Mouse (Mus musculus) telencephalon, adult 2 months (tissue): ENCODE measurements around the gene Gm45208.
"Not testable (repeated sequence)": the region's sequence is repeated elsewhere in the genome, so short reads cannot be mapped to it uniquely, and the experiment has no call there.

Experiments
- DNase-seq: peaks from one replicate; pipeline ENCODE4 v3.0.0-alpha.2; 2011; ENCODE audit warnings: low read depth, low spot score

The Gm45208 gene

DNA sequence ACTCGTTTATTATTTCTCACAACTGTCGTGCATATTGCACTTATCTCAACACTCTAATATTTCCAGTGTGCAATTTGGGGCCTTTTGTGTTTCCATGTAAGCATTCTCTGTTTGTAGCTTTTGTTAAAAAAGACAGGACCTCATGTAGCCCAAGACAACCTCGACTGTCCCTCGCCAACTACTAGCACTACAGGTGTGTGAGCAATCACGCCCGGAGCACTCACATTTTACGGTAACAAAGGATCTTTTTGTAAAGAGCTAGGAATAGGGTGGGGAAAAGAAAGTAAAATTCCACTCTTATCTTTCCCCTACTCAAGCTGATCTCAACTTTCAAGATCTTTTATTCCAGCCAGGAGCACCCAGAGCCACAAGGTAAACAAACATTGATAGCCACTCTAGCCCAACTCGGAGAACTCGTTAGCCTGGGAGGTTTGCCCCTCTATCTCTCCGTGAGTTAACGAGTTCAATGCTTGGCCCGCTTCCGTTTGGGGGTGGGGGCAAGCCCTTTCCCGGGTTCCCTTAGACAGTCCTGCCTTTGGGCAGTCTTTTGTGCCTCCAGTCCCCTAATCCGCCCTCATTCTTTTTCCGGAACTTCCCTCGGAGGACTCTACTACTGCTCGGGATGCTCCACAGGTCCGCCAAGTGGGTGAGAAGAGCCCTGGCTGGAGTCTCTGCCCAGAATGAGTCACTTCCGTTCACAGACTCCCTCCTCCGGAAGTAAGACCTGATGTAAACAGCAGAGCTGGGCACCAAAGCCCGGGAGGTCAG is at the start of gene Gm45208:
Gene Gm45208 (plus strand): TSS at position 732 of the 768 bp plus-strand sequence.
- DNase-seq, result peak; percentile 67

DNA sequence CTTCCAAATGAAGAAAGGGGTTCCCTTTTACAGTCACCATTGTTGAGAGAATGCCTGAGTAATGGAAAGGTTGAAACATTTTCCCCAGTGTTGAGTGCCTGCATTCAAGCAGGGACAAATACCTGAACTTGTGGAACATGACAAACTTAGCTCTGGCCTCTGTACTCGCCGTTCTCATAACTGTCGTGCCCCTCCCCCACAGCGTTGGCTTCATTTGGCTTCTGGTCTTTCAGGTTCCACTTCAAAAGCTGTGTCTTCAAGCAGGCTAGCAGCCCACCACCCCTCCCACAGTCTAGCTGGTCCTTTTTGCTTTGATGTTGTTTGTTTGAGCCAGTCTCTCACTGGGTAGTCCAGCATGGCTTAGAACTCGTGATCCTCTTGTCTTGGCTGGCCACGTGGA is 49.3 kb upstream of the Gm45208 start:
- no peak for DNase-seq

DNA sequence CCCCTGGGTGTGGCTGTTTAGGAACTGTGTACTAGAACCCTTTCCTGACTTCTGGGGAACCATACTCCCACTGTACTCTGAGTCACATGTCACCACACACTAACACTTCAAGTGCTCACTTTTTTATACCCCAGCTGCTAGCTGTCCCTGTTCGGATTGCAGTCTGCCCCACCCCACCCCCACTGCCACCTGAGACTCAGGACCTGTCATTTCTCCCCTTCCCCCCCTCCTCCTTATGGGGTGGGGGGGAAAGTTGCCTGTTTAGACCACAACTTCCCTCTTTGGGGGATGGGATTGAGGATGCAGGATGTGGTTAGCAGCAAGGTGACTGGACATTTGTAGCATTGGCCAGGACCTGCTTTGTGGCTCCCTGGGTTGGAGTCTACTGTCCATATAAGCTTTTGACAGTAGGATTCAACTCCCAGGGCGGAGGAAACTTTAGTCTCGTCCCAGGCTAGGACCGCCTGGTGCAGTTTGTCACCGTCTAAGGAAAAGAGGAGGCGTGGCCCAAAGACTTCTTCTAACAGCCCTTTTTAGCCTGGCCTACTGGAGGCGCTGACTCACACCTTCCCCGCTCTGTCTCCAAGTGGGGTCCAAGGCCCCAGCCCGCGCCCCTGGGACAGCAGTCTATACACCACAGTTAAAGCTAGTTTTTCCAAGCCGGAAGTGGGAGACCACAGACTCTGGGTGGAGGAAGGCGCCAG is 48.3 kb upstream of the Gm45208 start:
- DNase-seq, result no peak

DNA sequence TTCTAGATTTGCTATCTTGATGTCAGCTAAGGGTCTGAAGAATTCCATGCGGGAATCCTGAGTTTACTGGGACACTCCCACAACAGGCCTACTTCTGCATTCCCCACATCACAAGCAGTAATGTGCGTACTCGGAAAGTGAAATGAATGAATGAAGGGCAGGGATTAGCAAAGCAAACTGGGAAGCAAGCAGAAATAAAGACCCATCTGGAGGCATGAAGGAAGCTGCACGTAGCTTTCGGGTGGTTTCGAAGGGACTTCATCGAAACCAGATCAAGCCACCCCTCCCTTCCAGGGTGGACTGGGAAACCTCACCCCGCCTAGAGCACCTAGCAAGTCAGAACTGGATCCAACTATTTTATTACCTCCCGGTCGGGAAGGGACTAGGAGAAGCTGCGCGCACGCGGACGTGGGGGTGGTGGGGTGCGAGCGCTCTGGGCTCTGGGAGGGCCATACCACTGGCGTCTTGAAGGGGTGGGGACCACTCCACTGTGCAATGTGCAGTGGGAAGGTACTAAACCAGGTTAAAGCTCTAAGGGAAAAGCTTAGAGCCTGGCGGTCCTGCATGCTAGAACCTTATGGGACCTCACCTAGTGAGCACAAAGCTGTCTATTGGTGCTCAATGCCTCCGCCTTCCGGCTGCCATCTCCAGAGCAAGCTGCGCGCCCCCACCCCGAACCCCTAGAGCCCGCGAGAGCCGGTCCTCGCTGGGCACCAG is 47.6 kb upstream of the Gm45208 start:
- DNase-seq, result no peak

DNA sequence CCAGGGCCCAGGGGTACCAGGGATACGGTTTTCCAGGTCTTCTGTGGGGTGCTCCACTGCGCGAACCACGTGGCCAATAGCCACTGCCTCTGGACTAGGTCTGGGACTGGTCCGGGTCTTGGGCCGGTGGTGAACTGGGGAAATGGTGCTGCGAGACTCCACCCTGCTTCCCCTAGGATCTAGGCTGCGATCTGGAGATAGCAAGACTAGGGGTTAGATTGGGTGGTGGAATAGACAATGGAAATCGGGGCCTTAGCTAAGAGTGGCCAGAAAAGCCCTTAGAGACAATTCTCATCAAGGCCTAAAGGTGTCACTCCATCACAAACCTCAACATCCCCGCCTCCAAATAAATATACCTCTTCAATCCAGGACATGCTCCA is 47.1 kb upstream of the Gm45208 start:
- no peak for DNase-seq

DNA sequence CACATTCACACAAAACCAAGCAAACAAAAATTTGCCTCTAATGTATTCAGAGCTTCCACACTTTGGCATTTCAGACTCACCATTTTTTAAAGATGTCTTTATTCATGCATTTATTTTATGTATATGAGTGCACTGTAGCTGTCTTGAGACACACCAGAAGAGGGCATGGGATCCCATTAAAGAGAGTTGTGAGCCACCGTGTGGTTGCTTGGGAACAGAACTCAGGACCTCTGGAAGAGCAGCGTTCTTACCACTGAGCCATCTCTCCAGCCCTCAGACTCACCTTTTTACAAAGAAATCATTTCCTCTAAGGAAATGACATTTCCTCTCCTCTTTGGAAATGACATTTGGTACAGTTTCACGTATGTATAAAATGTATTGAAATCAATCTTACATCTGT is 43.1 kb upstream of the Gm45208 start:
- DNase-seq, result no peak

DNA sequence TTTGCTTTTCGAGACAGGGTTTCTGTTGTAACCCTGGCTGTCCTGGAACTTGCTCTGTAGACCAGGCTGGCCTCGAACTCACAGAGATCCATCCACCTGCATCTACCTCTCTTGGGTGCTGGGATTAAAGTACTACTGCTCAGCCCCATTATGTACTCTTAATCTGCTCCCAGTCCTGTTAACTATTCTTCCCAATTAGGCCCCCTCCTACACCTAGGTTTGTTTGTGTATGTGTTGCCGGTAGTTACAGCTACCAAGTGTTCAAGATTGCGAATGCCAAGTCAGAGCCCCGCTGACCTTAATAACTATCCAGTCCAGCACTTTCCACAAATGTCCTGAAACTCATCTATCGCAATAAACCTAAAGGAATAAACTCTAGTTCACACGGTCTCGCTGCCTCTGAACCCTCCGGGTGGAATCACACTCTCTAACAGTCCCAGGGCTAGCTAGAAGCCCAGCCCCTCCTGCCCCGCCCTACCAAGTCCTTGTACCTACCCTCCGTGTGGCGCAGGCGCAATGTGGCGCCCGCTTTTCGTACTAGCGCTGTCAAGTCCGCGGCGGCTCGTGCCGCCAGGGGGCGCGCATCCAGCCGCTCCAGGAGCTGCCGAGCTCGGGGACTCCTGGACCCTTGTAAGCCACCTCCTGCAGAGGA is 42.5 kb upstream of the Gm45208 start:
- DNase-seq, result peak; percentile 58

DNA sequence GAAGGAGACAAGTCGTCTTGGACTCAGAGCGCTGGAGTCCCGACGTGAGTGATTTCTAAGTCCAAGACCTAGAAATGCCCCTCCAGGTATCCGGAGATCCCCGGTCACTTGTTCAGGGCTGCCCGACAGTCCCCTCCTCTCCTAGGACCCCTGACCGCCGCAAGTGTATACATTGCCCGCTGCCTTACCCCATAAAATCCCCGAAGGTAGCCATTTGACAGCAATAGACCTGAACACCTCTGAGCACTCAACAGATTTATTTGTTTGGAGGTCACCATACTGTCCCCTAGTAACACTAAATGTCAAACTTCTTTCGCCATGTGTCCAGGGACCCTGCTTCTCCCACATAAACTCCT is 42.0 kb upstream of the Gm45208 start:
- DNase-seq, result no peak

DNA sequence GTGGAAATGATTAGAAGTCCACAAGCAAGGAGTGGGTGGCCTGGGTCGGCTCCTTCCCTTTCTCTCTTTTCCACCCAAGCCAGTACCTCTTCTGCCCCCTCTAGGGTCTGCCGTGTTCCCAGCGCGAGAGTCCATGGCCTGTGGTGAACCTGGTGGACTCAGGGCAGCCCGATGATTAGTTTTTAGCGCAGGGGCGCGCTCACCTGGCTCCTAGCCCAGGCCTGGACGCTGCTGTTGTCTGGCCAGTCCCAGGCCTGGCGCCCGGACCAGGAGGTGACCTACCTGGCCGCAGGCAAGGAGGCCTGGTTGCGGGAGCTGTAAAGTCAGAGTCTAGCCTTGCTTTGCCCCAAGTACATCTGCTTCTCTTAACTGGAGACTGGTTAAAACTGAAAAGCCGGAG is 41.2 kb upstream of the Gm45208 start, which contains the start of gene Magix:
Gene Magix (minus strand): TSS at position 388 of the 400 bp plus-strand sequence.
- no peak for DNase-seq

DNA sequence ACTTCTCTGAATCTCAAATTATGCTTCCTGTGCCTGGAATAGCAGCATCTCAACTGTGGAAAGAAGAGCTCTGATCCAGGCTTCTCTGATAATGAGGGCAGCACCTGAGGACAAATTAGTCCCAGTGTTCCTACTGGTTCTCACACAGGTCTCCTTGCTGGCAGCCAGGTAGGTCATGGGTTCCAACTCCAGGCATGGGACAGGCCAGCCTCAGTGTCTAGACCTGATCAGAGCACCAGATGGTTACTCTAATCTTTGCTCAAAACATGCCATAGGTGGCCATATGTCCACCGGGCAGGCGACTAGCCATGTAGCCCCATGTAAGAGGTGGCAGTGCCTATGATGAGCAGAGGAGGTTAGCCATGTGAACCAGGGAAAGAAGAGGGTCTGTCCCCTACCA is 33.7 kb upstream of the Gm45208 start:
- no peak for DNase-seq

DNA sequence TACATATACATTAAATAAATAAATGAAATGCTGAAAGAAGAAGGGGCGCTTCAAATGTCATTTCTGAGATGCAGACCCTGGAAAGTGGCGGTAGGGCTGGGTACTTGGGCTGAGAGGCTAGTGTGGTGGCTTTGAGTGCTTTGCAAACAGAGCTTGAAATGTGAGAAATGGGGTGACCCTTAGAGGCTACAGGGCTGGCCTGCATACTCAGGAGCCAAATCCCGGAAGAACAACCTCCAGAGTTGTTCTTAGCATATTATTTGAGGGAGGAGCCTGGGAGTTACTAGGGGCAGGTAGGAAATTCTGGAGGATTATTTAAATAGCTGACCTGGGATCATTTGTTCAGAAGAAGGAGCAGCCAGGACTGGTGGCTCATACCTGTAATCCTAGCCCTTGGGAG is 31.6 kb upstream of the Gm45208 start:
- no peak for DNase-seq

DNA sequence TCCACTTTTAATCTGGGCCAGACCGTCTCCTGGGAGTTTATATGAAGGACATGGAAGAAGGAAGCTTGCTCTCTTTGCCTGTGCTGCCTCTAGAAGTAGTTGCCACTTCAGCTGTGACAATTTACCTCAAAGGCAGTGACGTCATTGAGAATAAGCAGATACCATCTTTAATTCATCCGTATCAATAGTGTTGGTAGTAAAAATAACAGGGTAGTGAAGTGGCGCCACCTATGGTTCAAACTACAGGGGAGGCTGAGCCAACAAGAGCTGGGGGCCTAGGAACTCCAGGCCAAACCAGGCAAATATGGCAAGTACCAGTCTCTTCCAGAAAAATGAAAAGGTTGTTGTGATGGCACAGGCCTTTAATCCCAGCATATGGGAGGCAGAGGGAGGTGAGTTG is 29.2 kb upstream of the Gm45208 start:
- no peak for DNase-seq

DNA sequence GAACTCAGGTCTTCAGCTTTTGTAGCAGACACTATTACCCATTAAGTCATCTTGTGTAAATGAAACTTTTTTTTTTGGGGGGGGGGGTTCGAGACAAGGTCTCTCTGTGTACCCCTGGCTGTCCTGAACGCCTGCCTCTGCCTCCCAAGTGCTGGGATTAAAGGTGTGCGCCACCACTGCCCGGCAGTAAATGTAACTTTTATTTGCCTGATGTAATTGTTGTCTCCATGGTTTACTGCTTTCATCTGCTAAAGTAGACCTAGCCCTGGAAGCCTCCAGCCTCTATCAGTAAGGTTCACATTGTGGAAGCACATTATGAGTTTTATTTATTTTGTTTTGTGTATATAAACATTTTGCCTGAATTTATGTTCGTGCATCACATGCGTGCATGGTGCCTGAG is 25.5 kb upstream of the Gm45208 start:
- DNase-seq, result no peak

DNA sequence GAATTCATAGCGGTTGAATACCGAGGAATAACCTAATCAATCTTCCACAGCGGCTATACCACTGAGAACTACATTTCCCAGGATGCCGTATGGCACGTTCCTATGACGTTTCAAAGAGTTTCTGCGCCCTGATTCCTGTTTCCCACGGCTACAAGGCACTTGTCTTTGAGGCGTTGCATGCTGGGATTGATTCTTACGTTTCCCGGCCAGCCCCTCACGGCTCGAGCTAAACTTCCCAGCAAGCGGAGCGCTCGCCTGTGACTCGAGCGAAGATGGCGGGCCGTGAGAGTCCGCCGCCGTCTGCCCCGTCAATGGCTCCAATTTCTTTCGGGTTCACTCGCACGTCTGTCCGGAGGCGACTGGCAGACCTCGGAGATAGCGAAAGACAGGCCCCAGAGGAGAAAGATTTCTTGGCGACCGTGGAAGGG is 25.1 kb upstream of the Gm45208 start, which contains the start of gene Gpkow:
Gene Gpkow (plus strand): TSS at position 178 of the 428 bp plus-strand sequence.
- DNase-seq, result peak; percentile 94

DNA sequence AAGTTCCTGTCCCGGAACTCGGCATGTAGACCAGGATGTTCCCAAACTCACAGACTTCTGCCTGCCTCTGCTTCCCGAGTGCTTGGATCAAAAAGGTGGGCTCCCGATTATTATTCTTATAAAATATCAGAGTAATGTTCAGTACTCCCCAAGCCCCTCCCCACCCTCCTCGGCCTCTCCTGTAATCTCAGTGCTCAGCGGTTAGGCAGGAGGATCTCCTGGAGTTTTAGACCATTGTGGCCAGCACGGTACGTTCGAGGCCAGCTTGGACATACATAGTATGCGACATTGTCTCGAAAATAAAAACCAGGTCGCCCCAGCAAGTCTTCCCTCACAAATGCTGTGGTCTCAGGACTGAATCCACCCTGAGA is 8.3 kb upstream of the Gm45208 start:
- not testable (repeated sequence) for DNase-seq

DNA sequence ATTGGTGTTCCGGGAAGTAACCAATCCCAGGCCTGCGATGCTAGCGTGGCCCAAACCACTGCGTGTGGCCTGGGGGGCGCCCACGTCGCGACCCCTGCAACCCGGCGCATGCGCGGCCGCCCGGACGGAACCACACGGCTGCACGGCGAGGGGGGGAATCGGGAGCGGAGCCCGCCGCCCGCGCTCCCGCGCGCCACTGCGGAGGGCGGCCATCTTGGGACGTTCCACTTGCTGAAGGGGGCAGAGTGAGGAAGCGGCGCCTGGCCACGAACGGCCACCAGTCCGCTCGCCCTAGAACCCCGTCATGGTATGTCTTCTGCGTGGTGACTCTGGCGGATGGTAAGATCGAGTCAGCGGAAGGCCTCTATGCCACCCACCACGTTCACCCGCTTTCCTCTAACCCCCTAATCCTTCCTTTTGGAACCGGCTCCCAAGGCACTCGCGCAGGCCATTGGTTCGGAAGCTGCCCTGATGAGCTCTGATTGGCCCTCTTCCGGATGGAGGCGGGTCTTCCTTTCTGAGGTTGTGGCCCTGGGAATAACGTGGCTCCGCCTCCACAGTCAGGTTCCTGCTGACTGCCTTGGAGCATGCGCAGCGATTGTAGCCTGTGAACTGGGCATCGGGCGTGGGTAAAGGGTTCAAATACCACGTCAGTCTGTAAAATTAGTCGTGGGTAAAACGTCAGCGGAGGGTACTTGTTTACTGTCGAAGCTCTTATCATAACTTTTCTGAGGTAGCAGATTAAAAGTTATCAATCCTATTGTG is 7.7 kb upstream of the Gm45208 start, which contains the start of gene Wdr45:
Gene Wdr45 (plus strand): TSS at position 199 of the 765 bp plus-strand sequence.
- peak; percentile 95 for DNase-seq

DNA sequence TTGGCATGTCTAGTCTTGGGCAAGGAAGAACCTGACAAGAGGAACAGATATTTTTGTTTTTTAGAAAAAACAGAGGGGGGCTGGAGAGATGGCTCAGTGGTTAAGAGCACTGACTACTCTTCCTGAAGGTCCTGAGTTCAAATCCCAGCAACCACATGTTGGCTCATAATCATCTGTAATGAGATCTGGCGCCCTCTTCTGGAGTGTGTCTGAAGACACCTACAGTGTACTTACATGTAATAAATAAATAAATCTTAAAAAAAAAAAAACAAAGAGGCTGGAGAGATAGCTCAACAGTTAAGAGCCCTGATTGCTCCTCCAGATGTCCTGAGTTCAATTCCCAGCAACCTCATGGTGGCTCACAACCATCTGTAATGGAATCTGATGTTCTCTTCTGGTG is 6.0 kb upstream of the Gm45208 start:
- not testable (repeated sequence) for DNase-seq

DNA sequence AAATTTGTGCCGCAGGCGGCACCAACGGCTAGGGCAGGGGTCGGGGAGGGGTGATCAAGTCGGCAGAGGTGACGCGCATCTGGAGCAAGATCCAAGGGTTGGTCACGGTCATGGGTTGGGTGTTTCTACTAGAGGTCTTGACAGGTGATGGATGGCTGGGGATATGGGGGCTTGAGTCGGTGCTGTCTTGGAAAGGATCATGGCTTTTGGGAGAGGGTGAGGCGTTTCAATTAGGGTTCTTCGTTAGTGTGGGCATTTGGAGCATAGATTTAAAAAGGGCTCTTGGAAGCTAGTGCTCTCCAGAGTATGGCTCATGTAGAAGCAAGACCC is 202 bp downstream of the Gm45208 start:
- no peak for DNase-seq

DNA sequence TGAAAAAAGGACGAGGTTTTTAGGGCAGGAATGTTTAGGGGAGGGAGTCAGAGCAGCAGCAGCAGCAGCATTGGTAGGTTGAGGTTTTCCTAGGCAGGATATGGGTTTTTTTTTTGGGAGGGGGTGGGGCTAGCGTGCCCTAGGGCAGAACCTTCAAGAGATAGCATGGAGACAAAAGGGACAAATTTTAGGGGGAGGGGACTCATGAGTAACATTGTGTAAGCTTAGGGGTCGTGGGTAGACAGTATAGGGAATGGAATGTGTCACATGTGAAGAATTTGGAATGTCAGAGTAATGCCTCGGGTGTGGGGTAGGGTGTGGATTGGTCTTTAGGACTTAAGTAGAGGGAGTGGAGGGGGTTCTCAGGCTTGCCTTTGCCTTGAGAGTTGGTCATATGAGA is 646 bp downstream of the Gm45208 start:
- DNase-seq, result no peak

DNA sequence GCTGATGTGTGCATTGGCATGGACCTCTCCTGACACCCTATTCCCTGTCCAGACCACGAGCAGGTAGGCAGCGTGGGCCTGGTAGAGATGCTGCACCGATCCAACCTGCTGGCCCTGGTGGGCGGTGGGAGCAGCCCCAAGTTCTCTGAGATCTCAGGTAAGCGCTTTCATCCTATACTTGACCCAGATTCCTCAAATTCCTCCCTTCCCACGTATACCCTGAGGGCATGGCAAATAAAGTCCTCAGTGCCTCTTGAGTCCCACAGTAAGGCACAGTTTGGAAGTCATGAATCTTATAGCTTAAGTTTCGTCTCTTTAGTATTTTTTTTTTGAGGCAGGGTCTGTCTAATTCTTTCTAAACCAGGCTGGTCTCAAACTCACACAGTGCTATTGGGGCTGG is 2.1 kb downstream of the Gm45208 start:
- no peak for DNase-seq

DNA sequence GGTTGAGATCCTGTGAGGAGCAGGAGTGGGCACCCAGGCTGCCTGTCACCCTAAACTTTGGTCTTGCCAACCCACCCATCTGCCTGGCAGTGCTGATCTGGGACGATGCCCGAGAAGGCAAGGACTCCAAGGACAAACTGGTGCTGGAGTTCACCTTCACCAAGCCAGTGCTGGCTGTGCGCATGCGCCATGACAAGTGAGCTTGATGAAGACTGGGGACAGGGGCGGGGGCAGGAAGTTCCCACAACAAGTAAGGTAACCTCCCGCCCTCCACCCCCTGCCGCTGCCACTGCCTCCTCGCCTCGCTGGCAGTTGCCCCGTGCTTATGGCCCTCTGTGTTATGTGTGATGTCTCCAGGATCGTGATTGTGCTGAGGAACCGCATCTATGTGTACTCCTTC is 3.8 kb downstream of the Gm45208 start:
- no peak for DNase-seq
